Mouse (Mus musculus) CH12.LX (cell line): ENCODE data around the gene Pip5k1a. TPM values are rescaled to one million over a fixed set of nuclear protein-coding genes. Genes with fewer than 3 reads are reported as not detected.

ENCODE experiments used
- DNase-seq: peaks from one replicate; pipeline ENCODE4 v3.0.0-alpha.2; 2013; ENCODE audit errors: extremely low read depth
- H3K27ac ChIP-seq: 2 replicates; pipeline ENCODE4 v1.5.1; 2012; ENCODE audit warnings: low read depth, mild to moderate bottlenecking, control low read depth, moderate library complexity; ENCODE audit not compliant: insufficient read depth
- H3K27me3 ChIP-seq: replicated peaks from 2 replicates; pipeline ENCODE3; 2012; ENCODE audit warnings: inconsistent platforms
- H3K36me3 ChIP-seq, 2 experiments: replicated peaks in 1 of 2; 2 replicates each; pipeline versions ENCODE3 to v1.6.1; 2012; ENCODE audit warnings: inconsistent platforms in 1 of 2, low read length in 1 of 2, mild to moderate bottlenecking in 1 of 2, mixed read lengths in 1 of 2, moderate library complexity in 1 of 2; ENCODE audit not compliant: control insufficient read depth in 1 of 2, insufficient read depth in 1 of 2
- H3K4me1 ChIP-seq, 2 experiments: 2 replicates each; pipeline ENCODE4 v1.6.1; 2012; ENCODE audit warnings: inconsistent platforms in 1 of 2, moderate library complexity in 1 of 2; ENCODE audit not compliant: insufficient read depth in 2 of 2, control insufficient read depth in 1 of 2
- H3K4me2 ChIP-seq: 2 replicates; pipeline ENCODE4 v1.6.1; 2012; ENCODE audit warnings: low read depth, mild to moderate bottlenecking, control low read depth; ENCODE audit not compliant: poor library complexity, insufficient read depth, severe bottlenecking
- H3K4me3 ChIP-seq, 3 experiments: fragments of 150-350 bp in 1 of 3; sonication (generic) in 1 of 3; replicated peaks in 1 of 3; 2 replicates each; pipeline versions ENCODE3 to v1.5.1; 2011 to 2012; ENCODE audit warnings: low read depth in 2 of 3, low read length in 2 of 3, mild to moderate bottlenecking in 2 of 3, moderate library complexity in 2 of 3, control low read depth in 1 of 3, improper control_type of control experiment in 1 of 3, inconsistent platforms in 1 of 3, mixed read lengths in 1 of 3; ENCODE audit not compliant: poor library complexity in 1 of 3
- H3K79me2 ChIP-seq: replicated peaks from 2 replicates; pipeline ENCODE4 v1.6.1; 2012; ENCODE audit warnings: mild to moderate bottlenecking, moderate library complexity; ENCODE audit not compliant: control insufficient read depth, poor library complexity, insufficient read depth, severe bottlenecking; ENCODE audit errors: extremely low read depth
- H3K9ac ChIP-seq: 2 replicates; pipeline ENCODE4 v1.6.1; 2012; ENCODE audit warnings: low read depth, mild to moderate bottlenecking, control low read depth, moderate library complexity; ENCODE audit not compliant: insufficient read depth
- H3K9me3 ChIP-seq: replicated peaks from 2 replicates; pipeline ENCODE3; 2012; ENCODE audit warnings: low read length, inconsistent platforms, mixed read lengths
- BHLHE40 ChIP-seq: IDR thresholded peaks from 2 replicates; pipeline ENCODE4 v1.6.1; 2011; ENCODE audit warnings: mild to moderate bottlenecking, low read depth, low read length, improper control_type of control experiment
- CHD1 ChIP-seq: IDR thresholded peaks from 2 replicates; pipeline ENCODE4 v1.6.1; 2012; ENCODE audit warnings: low read depth, low read length, improper control_type of control experiment, inconsistent platforms
- CHD2 ChIP-seq: IDR thresholded peaks from 2 replicates; pipeline ENCODE4 v1.6.1; 2011; ENCODE audit warnings: low read length, improper control_type of control experiment
- CTCF ChIP-seq, 2 experiments: IDR thresholded peaks in 1 of 2; conservative IDR thresholded peaks in 1 of 2; 2 replicates each; pipeline ENCODE4 v1.5.1; 2011 to 2012; ENCODE audit warnings: low read depth in 2 of 2, low read length in 2 of 2, improper control_type of control experiment in 1 of 2, inconsistent platforms in 1 of 2, mild to moderate bottlenecking in 1 of 2, moderate library complexity in 1 of 2
- E2F4 ChIP-seq: IDR thresholded peaks from 2 replicates; pipeline ENCODE4 v1.6.1; 2011; ENCODE audit warnings: low read depth, low read length, improper control_type of control experiment; ENCODE audit not compliant: insufficient replicate concordance
- ELF1 ChIP-seq: IDR thresholded peaks from 2 replicates; pipeline ENCODE4 v1.6.1; 2014; ENCODE audit warnings: low read depth, mild to moderate bottlenecking, inconsistent platforms, low read length, improper control_type of control experiment
- EP300 ChIP-seq: IDR thresholded peaks from 2 replicates; pipeline ENCODE4 v1.6.1; 2011; ENCODE audit warnings: low read length, improper control_type of control experiment
- ETS1 ChIP-seq: conservative IDR thresholded peaks from 2 replicates; pipeline ENCODE4 v1.6.1; 2012; ENCODE audit warnings: low read depth, mild to moderate bottlenecking, inconsistent platforms, low read length, improper control_type of control experiment, moderate library complexity
- GABPA ChIP-seq: IDR thresholded peaks from 2 replicates; pipeline ENCODE4 v1.6.1; 2012; ENCODE audit warnings: low read depth, low read length, improper control_type of control experiment, inconsistent platforms; ENCODE audit not compliant: insufficient replicate concordance
- HCFC1 ChIP-seq: IDR thresholded peaks from 2 replicates; pipeline ENCODE4 v1.6.1; 2012; ENCODE audit warnings: low read depth, mild to moderate bottlenecking, inconsistent platforms, low read length, improper control_type of control experiment
- IRF4 ChIP-seq: IDR thresholded peaks from 2 replicates; pipeline ENCODE4 v1.6.1; 2014; ENCODE audit warnings: low read depth, mild to moderate bottlenecking, inconsistent platforms, low read length, improper control_type of control experiment
- JUN ChIP-seq: IDR thresholded peaks from 2 replicates; pipeline ENCODE4 v1.6.1; 2011; ENCODE audit warnings: low read depth, mild to moderate bottlenecking, low read length, improper control_type of control experiment, moderate library complexity; ENCODE audit not compliant: insufficient read depth
- JUND ChIP-seq: conservative IDR thresholded peaks from 2 replicates; pipeline ENCODE4 v1.6.1; 2011; ENCODE audit warnings: low read depth, low read length, improper control_type of control experiment
- MAZ ChIP-seq: IDR thresholded peaks from 2 replicates; pipeline ENCODE4 v1.6.1; 2012; ENCODE audit warnings: low read depth, mild to moderate bottlenecking, inconsistent platforms, low read length, improper control_type of control experiment, moderate library complexity
- MEF2A ChIP-seq: IDR thresholded peaks from 2 replicates; pipeline ENCODE4 v1.6.1; 2014; ENCODE audit warnings: low read depth, mild to moderate bottlenecking, inconsistent platforms, low read length, improper control_type of control experiment, borderline replicate concordance
- MXI1 ChIP-seq: IDR thresholded peaks from 2 replicates; pipeline ENCODE4 v1.6.1; 2011; ENCODE audit warnings: mild to moderate bottlenecking, low read depth, low read length, improper control_type of control experiment
- MYC ChIP-seq: IDR thresholded peaks from 2 replicates; pipeline ENCODE4 v1.6.1; 2011; ENCODE audit warnings: low read depth, mild to moderate bottlenecking, improper control_type of control experiment, low read length
- NRF1 ChIP-seq: IDR thresholded peaks from 2 replicates; pipeline ENCODE4 v1.6.1; 2014; ENCODE audit warnings: low read depth, mild to moderate bottlenecking, inconsistent platforms, low read length, improper control_type of control experiment, moderate library complexity
- PAX5 ChIP-seq: IDR thresholded peaks from 2 replicates; pipeline ENCODE4 v1.6.1; 2012; ENCODE audit warnings: low read length, inconsistent platforms, mixed read lengths
- POLR2A ChIP-seq: IDR thresholded peaks from 2 replicates; pipeline ENCODE4 v1.6.1; 2011; ENCODE audit warnings: low read depth, mild to moderate bottlenecking, improper control_type of control experiment, low read length
- POLR2AphosphoS2 ChIP-seq: IDR thresholded peaks from 2 replicates; pipeline ENCODE4 v1.6.1; 2011; ENCODE audit warnings: low read depth, low read length, improper control_type of control experiment
- RCOR1 ChIP-seq: conservative IDR thresholded peaks from 2 replicates; pipeline ENCODE4 v1.6.1; 2012; ENCODE audit warnings: low read depth, mild to moderate bottlenecking, inconsistent platforms, low read length, improper control_type of control experiment
- SIN3A ChIP-seq: IDR thresholded peaks from 2 replicates; pipeline ENCODE4 v1.6.1; 2012; ENCODE audit warnings: low read length, improper control_type of control experiment, inconsistent platforms
- SMC3 ChIP-seq: IDR thresholded peaks from 2 replicates; pipeline ENCODE4 v1.6.1; 2011; ENCODE audit warnings: low read depth, low read length, improper control_type of control experiment
- TCF12 ChIP-seq: IDR thresholded peaks from 2 replicates; pipeline ENCODE4 v1.6.1; 2014; ENCODE audit warnings: low read depth, mild to moderate bottlenecking, inconsistent platforms, low read length, improper control_type of control experiment
- UBTF ChIP-seq: IDR thresholded peaks from 2 replicates; pipeline ENCODE4 v1.6.1; 2012; ENCODE audit warnings: low read depth, mild to moderate bottlenecking, inconsistent platforms, low read length, improper control_type of control experiment, moderate library complexity
- USF2 ChIP-seq: conservative IDR thresholded peaks from 2 replicates; pipeline ENCODE4 v1.6.1; 2011; ENCODE audit warnings: low read depth, low read length, improper control_type of control experiment
- ZKSCAN1 ChIP-seq: IDR thresholded peaks from 2 replicates; pipeline ENCODE4 v1.6.1; 2012; ENCODE audit warnings: low read depth, inconsistent platforms, low read length, improper control_type of control experiment, borderline replicate concordance
- ZMIZ1 ChIP-seq: IDR thresholded peaks from 2 replicates; pipeline ENCODE4 v1.6.1; 2012; ENCODE audit warnings: low read depth, mild to moderate bottlenecking, inconsistent platforms, low read length, improper control_type of control experiment
- dilution Hi-C: fragments of 300-500 bp; cut with MboI; formaldehyde crosslinking; loops from 2 replicates; pipeline ENCODE4 v1.14.3; 2020; ENCODE audit warnings: low sequenced_read_pairs; ENCODE audit not compliant: extremely low pct_unique_long_range_greater_than_20kb, extremely low pct_ligation_motif_present
- in situ Hi-C: fragments of 300-500 bp; cut with MboI; formaldehyde crosslinking; loops from 3 replicates; pipeline ENCODE4 v1.14.3; 2019; ENCODE audit warnings: low sequenced_read_pairs, low pct_ligation_motif_present, low pct_unique_long_range_greater_than_20kb, mixed read lengths
- polyA plus RNA-seq: library from polyadenylated mRNA; unstranded; fragments of >175 nt; gene quantifications from 2 replicates; pipeline ENCODE4 v1.2.1, GENCODE M21; 2012; ENCODE audit warnings: low read depth; ENCODE audit not compliant: insufficient read length
- total RNA-seq, 2 experiments: library from RNA; depleted of rRNA; stranded (reverse); fragments of 300-350 nt in 1 of 2; fragments of >200 nt in 1 of 2; gene quantifications; 2 replicates each; pipeline ENCODE4 v1.2.3; 2012 to 2014

The Pip5k1a gene
- total and polyA plus RNA-seq, 3 experiments, result 21.5 to 35.8 (median 34.1) TPM

GRCm38 (mm10) chr3:95047914-95048313 is 58.8 kb downstream of the Pip5k1a start:
- H3K4me1 ChIP-seq, result peaks cover under 1 to 4% of the 10 kb centered on the region in 2 experiments; a peak in 3 of 4 replicates
- H3K4me3 ChIP-seq, result no peak overlapping the region
- H3K9me3 ChIP-seq, result no peaks in the 10 kb centered on the region
- dilution Hi-C loops (no loop called here), in situ Hi-C loops (no loop called here)
- H3K4me2 ChIP-seq, result no peak overlapping the region
- no peaks in the 10 kb centered on the region for H3K79me2 ChIP-seq
- no peak for TF ChIP-seq CTCF (conservative IDR thresholded peaks at IDR 0.05 in 1 of 2, IDR thresholded peaks at IDR 0.05 in 1 of 2; ENCODE audit: low read depth in 2 of 2, low read length in 2 of 2)
- TF ChIP-seq ZKSCAN1, result no peak
- TF ChIP-seq USF2, result no peak
- TF ChIP-seq TCF12, result no peak
- TF ChIP-seq MYC, result no peak
- no peak for TF ChIP-seq ETS1
- no peak for TF ChIP-seq IRF4
- no peak for TF ChIP-seq EP300
- TF ChIP-seq JUN, result no peak
- no peak for TF ChIP-seq GABPA
- TF ChIP-seq PAX5, result no peak
- no peak for TF ChIP-seq MXI1
- TF ChIP-seq CHD1, result no peak
- no peak for TF ChIP-seq MAZ
- TF ChIP-seq POLR2AphosphoS2, result no peak
- no peak for TF ChIP-seq CHD2
- TF ChIP-seq RCOR1, result no peak
- TF ChIP-seq E2F4, result no peak
- no peak for TF ChIP-seq SIN3A
- no peak for TF ChIP-seq HCFC1
- no peaks in the 10 kb centered on the region for H3K36me3 ChIP-seq
- peaks cover 3% of the 10 kb centered on the region for H3K27me3 ChIP-seq
- H3K9ac ChIP-seq, result no peak overlapping the region
- DNase-seq, result no peak
- no peak overlapping the region for H3K27ac ChIP-seq

DNA sequence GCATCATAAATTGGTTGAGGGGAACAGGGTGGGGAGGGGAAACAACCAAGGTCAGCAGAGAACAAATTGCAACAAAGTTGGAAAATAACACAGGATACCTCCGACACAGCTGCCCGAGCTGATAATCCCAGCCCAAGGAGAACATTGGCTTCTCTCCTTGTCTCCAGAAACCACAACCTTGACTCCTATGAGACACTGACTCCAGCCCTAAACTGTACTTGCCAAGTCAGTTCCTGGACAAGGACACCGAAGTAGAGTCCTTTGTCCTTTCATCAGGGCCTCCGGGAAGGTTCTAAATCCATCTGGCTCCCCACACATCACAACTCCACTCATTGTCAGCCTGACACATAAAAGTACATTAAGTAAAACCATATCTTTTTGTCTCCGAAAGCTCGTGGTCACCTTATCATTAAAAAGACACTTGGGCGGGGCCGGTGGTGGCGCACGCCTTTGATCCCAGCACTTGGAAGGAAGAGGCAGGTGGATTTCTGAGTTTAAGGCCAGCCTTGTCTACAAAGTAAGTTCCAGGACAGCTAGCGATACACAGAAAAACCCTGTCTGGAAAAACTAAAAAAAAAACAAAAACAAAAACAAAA is 60.2 kb downstream of the Pip5k1a start:
- no peak overlapping the region for H3K4me2 ChIP-seq
- H3K4me1 ChIP-seq, result peaks cover 2 to 7% of the 10 kb centered on the region in 2 experiments; a peak in 3 of 4 replicates
- H3K4me3 ChIP-seq, result no peak overlapping the region
- dilution Hi-C loops (no loop called here), in situ Hi-C loops (no loop called here)
- no peak for TF ChIP-seq NRF1
- TF ChIP-seq SIN3A, result no peak
- TF ChIP-seq ZMIZ1, result no peak
- TF ChIP-seq ELF1, result no peak
- no peak for TF ChIP-seq POLR2A
- TF ChIP-seq E2F4, result no peak
- TF ChIP-seq GABPA, result no peak
- no peak for TF ChIP-seq RCOR1
- TF ChIP-seq UBTF, result no peak
- no peak for TF ChIP-seq ZKSCAN1
- TF ChIP-seq CHD1, result no peak
- no peak for TF ChIP-seq PAX5
- TF ChIP-seq MEF2A, result no peak
- TF ChIP-seq SMC3, result no peak
- TF ChIP-seq BHLHE40, result no peak
- TF ChIP-seq JUND, result no peak
- no peak for TF ChIP-seq CTCF (conservative IDR thresholded peaks at IDR 0.05 in 1 of 2, IDR thresholded peaks at IDR 0.05 in 1 of 2; ENCODE audit: low read depth in 2 of 2, low read length in 2 of 2)
- no peak for TF ChIP-seq USF2
- peaks cover 8% of the 10 kb centered on the region for H3K79me2 ChIP-seq
- no peaks in the 10 kb centered on the region for H3K9me3 ChIP-seq
- H3K36me3 ChIP-seq, result no peaks in the 10 kb centered on the region
- no peak overlapping the region for H3K9ac ChIP-seq
- no peak overlapping the region for H3K27ac ChIP-seq
- no peak for DNase-seq
- peaks cover 3% of the 10 kb centered on the region for H3K27me3 ChIP-seq
